Mouse (Mus musculus) liver, postnatal 0 days (tissue): Measurements from ENCODE around the gene Igfbp7. TPM values are rescaled to one million over a fixed set of nuclear protein-coding genes. Genes with fewer than 3 reads are reported as not detected.

Experiments used
- ATAC-seq: fragments of 200-750 bp; cut with Nextera tagmentation; 2 replicates; pipeline ENCODE4 v1.8.0; 2017; ENCODE audit warnings: mild to moderate bottlenecking, moderate library complexity
- DNase-seq: peaks from one replicate; pipeline ENCODE4 v3.0.0-alpha.2; 2016
- H3K27ac ChIP-seq: fragments of 300-500 bp; sonication (generic); 2 replicates; pipeline ENCODE4 v1.5.1; 2014; ENCODE audit warnings: antibody characterized with exemption, moderate library complexity, mild to moderate bottlenecking, low read depth
- H3K27me3 ChIP-seq: fragments of 300-500 bp; sonication (generic); 2 replicates; pipeline ENCODE4 v1.6.1; 2014; ENCODE audit warnings: low read length, control low read depth, mixed read lengths; ENCODE audit not compliant: insufficient read depth
- H3K36me3 ChIP-seq: fragments of 300-500 bp; sonication (generic); replicated peaks from 2 replicates; pipeline ENCODE4 v1.6.1; 2014; ENCODE audit warnings: mild to moderate bottlenecking, control low read depth, low read length, moderate library complexity, mixed read lengths; ENCODE audit not compliant: insufficient read depth
- H3K4me1 ChIP-seq: fragments of 300-500 bp; sonication (generic); 2 replicates; pipeline ENCODE4 v1.6.1; 2014; ENCODE audit warnings: antibody characterized with exemption, mild to moderate bottlenecking, control low read depth; ENCODE audit not compliant: insufficient read depth
- H3K4me2 ChIP-seq: fragments of 300-500 bp; sonication (generic); 2 replicates; pipeline ENCODE4 v1.6.1; 2014; ENCODE audit warnings: low read depth, mild to moderate bottlenecking, low read length, moderate library complexity, mixed read lengths
- H3K4me3 ChIP-seq: fragments of 300-500 bp; sonication (generic); 2 replicates; pipeline ENCODE4 v1.5.1; 2014; ENCODE audit warnings: low read depth, low read length
- H3K9ac ChIP-seq: fragments of 300-500 bp; sonication (generic); replicated peaks from 2 replicates; pipeline ENCODE4 v1.6.1; 2014; ENCODE audit warnings: mild to moderate bottlenecking, moderate library complexity
- H3K9me3 ChIP-seq: fragments of 300-500 bp; sonication (generic); 2 replicates; pipeline ENCODE4 v1.6.1; 2016; ENCODE audit warnings: mild to moderate bottlenecking, control low read depth, low read length, mixed read lengths
- CTCF ChIP-seq: sonication (generic); IDR thresholded peaks from 2 replicates; pipeline ENCODE4 v1.5.1; 2016; ENCODE audit warnings: antibody characterized with exemption, low read depth
- EP300 ChIP-seq: IDR thresholded peaks from 2 replicates; pipeline ENCODE4 v1.6.1; 2016; ENCODE audit warnings: antibody characterized with exemption, low read depth, mild to moderate bottlenecking
- WGBS: fragments of 180-500 bp; shearing (Covaris S2); extraction: QIAGEN DNeasy Blood & Tissue Kit; methylation state at CpG from one replicate; pipeline ENCODE4 v1.1.7; 2014; ENCODE audit not compliant: insufficient replicate concordance; 5-methylcytosine and 5-hydroxymethylcytosine counted together
- polyA plus RNA-seq: library from polyadenylated mRNA; unstranded; fragments of >200 nt; fragmentation: Nextera tagmentation; extraction: Ambion mirVana; gene quantifications from 2 replicates; pipeline ENCODE4 v1.2.1, GENCODE M21; 2015

The Igfbp7 gene
- 89.6 and 97.3 TPM in 2 replicates for polyA plus RNA-seq

- Histone ChIP-seq H3K4me2 (peak within 1 kb of the TSS; percentile 68), H3K27ac (peak within 1 kb of the TSS; percentile 22; the same call in 1 of the 2 replicates), H3K9ac (peak within 1 kb of the TSS; percentile 54), H3K27me3 (peaks cover 17% of the 10 kb centered on the region), H3K4me3 (peak within 1 kb of the TSS; percentile 54), H3K4me1 (peaks cover 4% of the 10 kb centered on the region; the same call in 1 of the 2 replicates), H3K36me3 (no peaks in the 10 kb centered on the region), H3K9me3 (no peaks in the 10 kb centered on the region)
- peak; percentile 82 for ATAC-seq
- DNase-seq = peak; percentile 68
- no peak for TF ChIP-seq EP300
- peak; percentile 57 for TF ChIP-seq CTCF
- WGBS = 6% methylated on average over 90 of the region's 101 CpGs
Measured at GRCm38 (mm10) chr5:77407341-77408298, at the start of gene Igfbp7. Gene Igfbp7, minus strand, starts transcription at chr5:77408041.

GRCm38 (mm10) chr5:77452103-77452502 is 44.3 kb upstream of the Igfbp7 start:
- 58% methylated on average over 6 of the region's 6 CpGs for WGBS
- H3K36me3 ChIP-seq = no peaks in the 10 kb centered on the region
- TF ChIP-seq CTCF (no peak), EP300 (no peak)
- DNase-seq (no peak), ATAC-seq (no peak)
- H3K4me2 ChIP-seq = no peak overlapping the region
- no peaks in the 10 kb centered on the region for H3K9me3 ChIP-seq
- H3K27me3 ChIP-seq = no peaks in the 10 kb centered on the region
- no peaks in the 10 kb centered on the region for H3K4me1 ChIP-seq
- no peak overlapping the region for H3K9ac ChIP-seq
- no peak overlapping the region for H3K27ac ChIP-seq
- H3K4me3 ChIP-seq = no peak overlapping the region

- ATAC-seq (no peak), DNase-seq (no peak)
- Histone ChIP-seq H3K9ac (no peak overlapping the region), H3K4me3 (no peak overlapping the region), H3K4me1 (no peaks in the 10 kb centered on the region), H3K9me3 (no peaks in the 10 kb centered on the region), H3K4me2 (no peak overlapping the region), H3K36me3 (no peaks in the 10 kb centered on the region), H3K27ac (no peak overlapping the region), H3K27me3 (no peaks in the 10 kb centered on the region)
- TF ChIP-seq CTCF (no peak), EP300 (no peak)
- 78% methylated on average over 7 of the region's 7 CpGs for WGBS
Measured at GRCm38 (mm10) chr5:77449531-77449930, 41.7 kb upstream of the Igfbp7 start.

- H3K36me3 ChIP-seq = no peaks in the 10 kb centered on the region
- DNase-seq (no peak), ATAC-seq (no peak)
- H3K4me1 ChIP-seq = no peaks in the 10 kb centered on the region; the same call in 1 of the 2 replicates
- 78% methylated on average over 4 of the region's 4 CpGs for WGBS
- no peak overlapping the region for H3K4me3 ChIP-seq
- no peaks in the 10 kb centered on the region for H3K27me3 ChIP-seq
- H3K27ac ChIP-seq = no peak overlapping the region
- TF ChIP-seq EP300 (no peak), CTCF (no peak)
- no peak overlapping the region for H3K4me2 ChIP-seq
- H3K9ac ChIP-seq = no peak overlapping the region
- no peaks in the 10 kb centered on the region for H3K9me3 ChIP-seq
Measured at GRCm38 (mm10) chr5:77445431-77445830, 37.6 kb upstream of the Igfbp7 start.

- no peaks in the 10 kb centered on the region for H3K36me3 ChIP-seq
- H3K9me3 ChIP-seq = no peaks in the 10 kb centered on the region
- ATAC-seq (no peak), DNase-seq (no peak)
- 81% methylated on average over 8 of the region's 8 CpGs for WGBS
- H3K9ac ChIP-seq = no peak overlapping the region
- H3K4me1 ChIP-seq = no peaks in the 10 kb centered on the region; the same call in 1 of the 2 replicates
- TF ChIP-seq CTCF = no peak
- TF ChIP-seq EP300 = no peak
- no peaks in the 10 kb centered on the region for H3K27me3 ChIP-seq
- H3K4me3 ChIP-seq = no peak overlapping the region
- no peak overlapping the region for H3K4me2 ChIP-seq
- no peak overlapping the region for H3K27ac ChIP-seq
Measured at GRCm38 (mm10) chr5:77443889-77444573, 36.2 kb upstream of the Igfbp7 start.
